Mouse (Mus musculus) forebrain, embryonic 16.5 days (tissue): ENCODE data around the gene Gnb1l. TPM values are rescaled to one million over a fixed set of nuclear protein-coding genes. Genes with fewer than 3 reads are reported as not detected.
A peak's percentile ranks its signal among the peaks of the same experiment; 100 is the strongest.

ENCODE experiments used
- ATAC-seq: fragments of 200-750 bp; cut with Nextera tagmentation; 2 replicates; pipeline ENCODE4 v1.8.0; 2017; ENCODE audit warnings: mild to moderate bottlenecking, moderate library complexity
- H3K27ac ChIP-seq: fragments of 300-500 bp; sonication (generic); 2 replicates; pipeline ENCODE4 v1.5.1; 2014; ENCODE audit warnings: low read length, control low read depth
- H3K27me3 ChIP-seq: fragments of 300-500 bp; sonication (generic); replicated peaks from 2 replicates; pipeline ENCODE4 v1.6.1; 2014; ENCODE audit warnings: low read length; ENCODE audit not compliant: control insufficient read depth, insufficient read depth
- H3K36me3 ChIP-seq: fragments of 300-500 bp; sonication (generic); 2 replicates; pipeline ENCODE4 v1.6.1; 2014; ENCODE audit not compliant: control insufficient read depth, insufficient read depth
- H3K4me1 ChIP-seq: fragments of 300-500 bp; sonication (generic); replicated peaks from 2 replicates; pipeline ENCODE4 v1.6.1; 2014; ENCODE audit warnings: low read length; ENCODE audit not compliant: control insufficient read depth, insufficient read depth
- H3K4me2 ChIP-seq: fragments of 300-500 bp; sonication (generic); 2 replicates; pipeline ENCODE4 v1.6.1; 2014; ENCODE audit warnings: mild to moderate bottlenecking, low read length, control low read depth
- H3K4me3 ChIP-seq: fragments of 300-500 bp; sonication (generic); replicated peaks from 2 replicates; pipeline ENCODE4 v1.5.1; 2014; ENCODE audit warnings: mild to moderate bottlenecking, low read length, control low read depth
- H3K9ac ChIP-seq: fragments of 300-500 bp; sonication (generic); replicated peaks from 2 replicates; pipeline ENCODE4 v1.6.1; 2014; ENCODE audit warnings: low read depth, low read length, control low read depth
- H3K9me3 ChIP-seq: fragments of 300-500 bp; sonication (generic); 2 replicates; pipeline ENCODE4 v1.6.1; 2016; ENCODE audit warnings: low read length; ENCODE audit not compliant: control insufficient read depth
- WGBS: fragments of 180-500 bp; shearing (Covaris S2); extraction: QIAGEN DNeasy Blood & Tissue Kit; methylation state at CpG from one replicate; pipeline ENCODE4 v1.1.7; 2014; 5-methylcytosine and 5-hydroxymethylcytosine counted together
- polyA plus RNA-seq: library from polyadenylated mRNA; unstranded; fragments of >200 nt; fragmentation: Nextera tagmentation; extraction: Ambion mirVana; gene quantifications from 2 replicates; pipeline ENCODE4 v1.2.1, GENCODE M21; 2015

The Gnb1l gene
- polyA plus RNA-seq, 1 experiment from 2014 or later, result 14.6 TPM

GRCm38 (mm10) chr16:18477996-18478395 is 20.5 kb upstream of the Gnb1l start:
- Histone ChIP-seq H3K4me3 (no peak overlapping the region), H3K27ac (no peak overlapping the region), H3K27me3 (no peaks in the 10 kb centered on the region), H3K4me1 (peaks cover 3% of the 10 kb centered on the region; the same call in 1 of the 2 replicates), H3K9ac (no peak overlapping the region), H3K36me3 (no peaks in the 10 kb centered on the region; the same call in 1 of the 2 replicates), H3K9me3 (no peaks in the 10 kb centered on the region), H3K4me2 (no peak overlapping the region)
- ATAC-seq, result no peak
- 73% methylated on average over 6 of the region's 6 CpGs for WGBS

- no peak overlapping the region for H3K4me2 ChIP-seq
- 21% methylated on average over 7 of the region's 7 CpGs for WGBS
- no peaks in the 10 kb centered on the region; the same call in 1 of the 2 replicates for H3K36me3 ChIP-seq
Measured at GRCm38 (mm10) chr16:18479667-18480066, 18.8 kb upstream of the Gnb1l start.

GRCm38 (mm10) chr16:18480933-18481485 is 17.5 kb upstream of the Gnb1l start:
- Histone ChIP-seq H3K4me3 (no peak overlapping the region), H3K9me3 (no peaks in the 10 kb centered on the region), H3K27ac (no peak overlapping the region), H3K27me3 (no peaks in the 10 kb centered on the region), H3K4me2 (no peak overlapping the region), H3K4me1 (peaks cover 5% of the 10 kb centered on the region; the same call in 1 of the 2 replicates), H3K9ac (0 out of 2 replicates have a peak overlapping the region, but pooled peaks have one; percentile 18), H3K36me3 (no peaks in the 10 kb centered on the region; the same call in 1 of the 2 replicates)
- ATAC-seq, result no peak
- 66% methylated on average over 4 of the region's 4 CpGs for WGBS

More at GRCm38 (mm10) chr16:18479667-18480066, 18.8 kb upstream of the Gnb1l start:
- Histone ChIP-seq H3K4me1 (peaks cover 5% of the 10 kb centered on the region; the same call in 1 of the 2 replicates), H3K27me3 (no peaks in the 10 kb centered on the region), H3K9me3 (no peaks in the 10 kb centered on the region), H3K27ac (no peak overlapping the region), H3K9ac (no peak overlapping the region), H3K4me3 (no peak overlapping the region)
- no peak for ATAC-seq

GRCm38 (mm10) chr16:18482431-18482830 is 16.1 kb upstream of the Gnb1l start:
- H3K4me3 ChIP-seq, result no peak overlapping the region
- H3K4me1 ChIP-seq, result peaks cover 5% of the 10 kb centered on the region; the same call in 1 of the 2 replicates
- H3K9me3 ChIP-seq, result no peaks in the 10 kb centered on the region
- no peak overlapping the region for H3K4me2 ChIP-seq
- WGBS, result 98% methylated on average over 3 of the region's 3 CpGs
- H3K36me3 ChIP-seq, result no peaks in the 10 kb centered on the region
- H3K27ac ChIP-seq, result no peak overlapping the region
- H3K27me3 ChIP-seq, result no peaks in the 10 kb centered on the region
- H3K9ac ChIP-seq, result no peak overlapping the region
- ATAC-seq, result no peak

- 70% methylated on average over 5 of the region's 5 CpGs for WGBS
- Histone ChIP-seq H3K4me2 (no peak overlapping the region), H3K9me3 (no peaks in the 10 kb centered on the region), H3K4me1 (peaks cover 5% of the 10 kb centered on the region; the same call in 1 of the 2 replicates), H3K4me3 (no peak overlapping the region), H3K36me3 (no peaks in the 10 kb centered on the region), H3K27ac (no peak overlapping the region), H3K27me3 (no peaks in the 10 kb centered on the region), H3K9ac (no peak overlapping the region)
- ATAC-seq, result no peak
Measured at GRCm38 (mm10) chr16:18483839-18484238, 14.7 kb upstream of the Gnb1l start.

- no peak overlapping the region for H3K27ac ChIP-seq
- no peaks in the 10 kb centered on the region for H3K9me3 ChIP-seq
- no peak overlapping the region for H3K4me2 ChIP-seq
- H3K9ac ChIP-seq, result no peak overlapping the region
- H3K27me3 ChIP-seq, result no peaks in the 10 kb centered on the region
- H3K4me3 ChIP-seq, result no peak overlapping the region
- no peaks in the 10 kb centered on the region for H3K36me3 ChIP-seq
- WGBS, result 8% methylated on average over 4 of the region's 4 CpGs
- no peak for ATAC-seq
- H3K4me1 ChIP-seq, result peaks cover 5% of the 10 kb centered on the region; the same call in 1 of the 2 replicates
Measured at GRCm38 (mm10) chr16:18484386-18484785, 14.1 kb upstream of the Gnb1l start.

- H3K27me3 ChIP-seq, result no peaks in the 10 kb centered on the region
- no peak overlapping the region for H3K9ac ChIP-seq
- no peaks in the 10 kb centered on the region for H3K9me3 ChIP-seq
- no peak overlapping the region for H3K4me2 ChIP-seq
- H3K4me3 ChIP-seq, result no peak overlapping the region
- H3K27ac ChIP-seq, result no peak overlapping the region
- 9% methylated on average over 5 of the region's 5 CpGs for WGBS
- H3K36me3 ChIP-seq, result no peaks in the 10 kb centered on the region
- peak; percentile 66 for ATAC-seq
- H3K4me1 ChIP-seq, result 0 out of 2 replicates have a peak, but pooled peaks cover 2% of the 10 kb centered on the region
Measured at GRCm38 (mm10) chr16:18484794-18485435, 13.6 kb upstream of the Gnb1l start.

- no peak for ATAC-seq
- Histone ChIP-seq H3K9ac (no peak overlapping the region), H3K4me2 (no peak overlapping the region), H3K9me3 (no peaks in the 10 kb centered on the region), H3K36me3 (no peaks in the 10 kb centered on the region), H3K27ac (no peak overlapping the region), H3K27me3 (no peaks in the 10 kb centered on the region), H3K4me1 (0 out of 2 replicates have a peak, but pooled peaks cover 2% of the 10 kb centered on the region), H3K4me3 (no peak overlapping the region)
- WGBS, result 100% methylated on average over 2 of the region's 2 CpGs
Measured at GRCm38 (mm10) chr16:18486126-18486525, 12.4 kb upstream of the Gnb1l start.

GRCm38 (mm10) chr16:18490281-18490680 is 8.2 kb upstream of the Gnb1l start:
- Histone ChIP-seq H3K27me3 (no peaks in the 10 kb centered on the region), H3K4me2 (no peak overlapping the region), H3K36me3 (no peaks in the 10 kb centered on the region), H3K4me3 (no peak overlapping the region), H3K9me3 (no peaks in the 10 kb centered on the region), H3K9ac (no peak overlapping the region), H3K27ac (no peak overlapping the region), H3K4me1 (no peaks in the 10 kb centered on the region)
- WGBS, result 97% methylated on average over 3 of the region's 3 CpGs
- ATAC-seq, result no peak
